Mouse (Mus musculus) bone marrow macrophage, adult 2 months (primary cell): ENCODE measurements around the gene Nufip1. TPM values are rescaled to one million over a fixed set of nuclear protein-coding genes. Genes with fewer than 3 reads are reported as not detected.

ENCODE experiments used
- H3K27ac ChIP-seq: 2 replicates; pipeline ENCODE4 v1.5.1; 2012; ENCODE audit warnings: low read depth, low read length; ENCODE audit not compliant: insufficient read depth
- H3K4me1 ChIP-seq: 2 replicates; pipeline ENCODE4 v1.6.1; 2012; ENCODE audit warnings: low read length; ENCODE audit not compliant: control insufficient read depth, insufficient read depth
- H3K4me3 ChIP-seq: 2 replicates; pipeline ENCODE4 v1.5.1; 2012; ENCODE audit warnings: mild to moderate bottlenecking, low read length, moderate library complexity; ENCODE audit not compliant: insufficient read depth
- CTCF ChIP-seq: IDR thresholded peaks from 2 replicates; pipeline ENCODE4 v1.5.1; 2012; ENCODE audit warnings: low read depth, mild to moderate bottlenecking, low read length, moderate library complexity
- POLR2A ChIP-seq: IDR thresholded peaks from 2 replicates; pipeline ENCODE4 v1.6.1; 2012; ENCODE audit warnings: mild to moderate bottlenecking, low read depth, low read length, borderline replicate concordance
- polyA plus RNA-seq: library from polyadenylated mRNA; stranded (reverse); fragments of >200 nt; gene quantifications from 2 replicates; pipeline ENCODE4 v1.2.4, GENCODE M21; 2012; ENCODE audit not compliant: missing spikeins, insufficient read depth, insufficient read length

The Nufip1 gene
- polyA plus RNA-seq, 1 experiment, result 7.4 TPM

DNA sequence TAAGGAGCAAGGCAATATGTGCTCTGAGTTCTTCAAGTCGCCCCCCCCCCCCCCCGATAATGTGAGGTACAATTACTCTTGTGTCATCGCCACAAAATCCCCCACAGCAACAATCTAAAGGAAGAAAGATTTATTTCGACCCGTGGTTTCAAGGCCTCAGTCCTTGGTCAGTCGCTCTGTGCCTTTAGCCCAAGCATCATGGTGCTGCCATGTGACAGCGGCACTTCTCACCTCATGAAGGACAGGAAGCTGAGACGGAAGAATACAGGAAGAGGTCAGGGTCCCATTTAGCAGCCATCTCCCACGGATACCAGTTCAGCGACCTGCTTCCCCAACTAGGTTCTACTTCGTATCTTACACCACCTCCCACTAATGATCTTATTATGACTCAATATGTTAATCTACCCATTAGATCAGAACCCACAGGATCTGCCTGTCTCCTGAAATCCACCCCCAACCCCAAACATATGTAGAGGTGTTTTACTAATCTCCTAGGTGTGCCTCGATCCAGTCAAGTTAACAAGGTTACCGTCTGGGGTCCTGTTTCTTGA is 28.5 kb upstream of the Nufip1 start:
- H3K27ac ChIP-seq, result no peak overlapping the region
- peaks cover 3% of the 10 kb centered on the region; the same call in 1 of the 2 replicates for H3K4me1 ChIP-seq
- TF ChIP-seq POLR2A, result no peak
- no peak for TF ChIP-seq CTCF
- no peak overlapping the region for H3K4me3 ChIP-seq

- no peak for TF ChIP-seq CTCF
- H3K4me1 ChIP-seq, result peaks cover 3% of the 10 kb centered on the region; the same call in 1 of the 2 replicates
- H3K4me3 ChIP-seq, result no peak overlapping the region
These were observed 26.5 kb upstream of the Nufip1 start for GRCm38 (mm10) chr14:76084188-76084587.

GRCm38 (mm10) chr14:76097244-76097643 is 13.4 kb upstream of the Nufip1 start:
- peak overlapping the region; percentile 83 for H3K27ac ChIP-seq
- peaks cover 43% of the 10 kb centered on the region for H3K4me1 ChIP-seq
- TF ChIP-seq CTCF (no peak), POLR2A (no peak)
- H3K4me3 ChIP-seq, result no peak overlapping the region

More at GRCm38 (mm10) chr14:76084188-76084587, 26.5 kb upstream of the Nufip1 start:
- H3K27ac ChIP-seq, result no peak overlapping the region

- TF ChIP-seq POLR2A, result no peak
- Histone ChIP-seq H3K4me1 (peaks cover 43% of the 10 kb centered on the region), H3K27ac (peak overlapping the region; percentile 80), H3K4me3 (no peak overlapping the region)
These were observed 12.9 kb upstream of the Nufip1 start for GRCm38 (mm10) chr14:76097815-76098214.

GRCm38 (mm10) chr14:76099543-76099942 is 11.1 kb upstream of the Nufip1 start:
- Histone ChIP-seq H3K4me1 (peaks cover 39% of the 10 kb centered on the region), H3K4me3 (no peak overlapping the region), H3K27ac (no peak overlapping the region)
- TF ChIP-seq POLR2A (no peak), CTCF (no peak)

DNA sequence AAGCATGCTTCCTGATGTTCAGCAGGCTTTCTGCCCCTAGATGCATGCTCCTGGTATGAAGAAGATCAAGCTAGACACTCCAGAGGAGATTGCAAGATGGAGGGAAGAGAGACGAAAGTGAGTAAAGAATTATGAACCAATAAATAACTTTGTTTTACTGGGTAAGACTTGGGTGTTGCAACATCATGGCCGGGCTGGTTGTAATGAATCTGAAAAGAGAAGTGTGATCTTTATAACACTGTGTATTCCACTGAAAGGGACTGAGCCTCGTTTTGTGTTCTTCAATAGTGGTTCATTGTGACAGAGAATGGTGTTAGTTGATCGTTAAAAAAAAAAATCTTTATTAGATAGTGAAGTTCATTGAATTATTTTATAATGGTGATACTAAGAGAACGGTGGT is 5.1 kb downstream of the Nufip1 start:
- Histone ChIP-seq H3K27ac (no peak overlapping the region), H3K4me1 (peaks cover 23% of the 10 kb centered on the region), H3K4me3 (no peak overlapping the region)
- TF ChIP-seq POLR2A (no peak), CTCF (no peak)

DNA sequence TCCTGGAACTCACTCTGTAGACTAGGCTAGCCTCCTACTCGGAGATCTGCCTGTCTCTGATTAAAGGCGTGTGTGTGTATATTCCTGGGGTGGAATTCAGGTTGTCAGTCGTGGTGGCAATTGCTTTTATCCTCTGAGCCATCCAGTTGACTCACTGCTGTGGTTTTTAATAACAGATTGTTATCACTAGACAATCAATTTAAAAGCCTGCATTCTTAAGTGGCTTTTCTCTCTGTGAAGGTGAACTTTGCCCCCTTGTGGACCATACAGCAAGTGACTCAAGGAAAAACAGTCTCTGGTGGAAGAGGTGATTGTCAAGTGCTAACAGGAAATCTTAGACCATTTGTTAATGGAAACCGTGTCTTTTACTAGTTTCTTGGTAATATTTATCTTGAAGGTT is 8.3 kb downstream of the Nufip1 start:
- no peak for TF ChIP-seq POLR2A
- no peak for TF ChIP-seq CTCF
- no peak overlapping the region for H3K4me3 ChIP-seq
- H3K4me1 ChIP-seq, result peaks cover 20% of the 10 kb centered on the region
- H3K27ac ChIP-seq, result no peak overlapping the region

DNA sequence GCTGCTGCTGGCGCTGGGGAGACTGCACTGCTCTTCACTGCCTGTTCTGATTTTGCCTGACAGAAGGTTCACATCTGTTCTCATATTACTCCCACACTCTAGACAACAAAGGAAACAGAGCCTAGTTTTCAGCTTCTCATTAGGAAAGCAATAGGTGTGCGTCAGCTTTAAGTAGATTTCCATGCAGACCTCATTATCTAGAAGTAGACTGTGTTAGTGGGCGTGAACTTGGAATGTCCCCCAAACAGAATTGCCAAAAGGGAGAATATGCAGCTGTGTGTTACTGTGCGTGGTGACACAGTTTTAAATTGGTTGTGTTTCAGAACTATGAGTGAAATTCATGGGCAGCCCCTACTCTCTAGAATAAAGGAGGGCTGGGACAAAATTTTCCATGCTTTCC is 9.8 kb downstream of the Nufip1 start:
- Histone ChIP-seq H3K4me1 (peaks cover 9% of the 10 kb centered on the region), H3K4me3 (no peak overlapping the region)
- no peak for TF ChIP-seq POLR2A
- no peak for TF ChIP-seq CTCF

DNA sequence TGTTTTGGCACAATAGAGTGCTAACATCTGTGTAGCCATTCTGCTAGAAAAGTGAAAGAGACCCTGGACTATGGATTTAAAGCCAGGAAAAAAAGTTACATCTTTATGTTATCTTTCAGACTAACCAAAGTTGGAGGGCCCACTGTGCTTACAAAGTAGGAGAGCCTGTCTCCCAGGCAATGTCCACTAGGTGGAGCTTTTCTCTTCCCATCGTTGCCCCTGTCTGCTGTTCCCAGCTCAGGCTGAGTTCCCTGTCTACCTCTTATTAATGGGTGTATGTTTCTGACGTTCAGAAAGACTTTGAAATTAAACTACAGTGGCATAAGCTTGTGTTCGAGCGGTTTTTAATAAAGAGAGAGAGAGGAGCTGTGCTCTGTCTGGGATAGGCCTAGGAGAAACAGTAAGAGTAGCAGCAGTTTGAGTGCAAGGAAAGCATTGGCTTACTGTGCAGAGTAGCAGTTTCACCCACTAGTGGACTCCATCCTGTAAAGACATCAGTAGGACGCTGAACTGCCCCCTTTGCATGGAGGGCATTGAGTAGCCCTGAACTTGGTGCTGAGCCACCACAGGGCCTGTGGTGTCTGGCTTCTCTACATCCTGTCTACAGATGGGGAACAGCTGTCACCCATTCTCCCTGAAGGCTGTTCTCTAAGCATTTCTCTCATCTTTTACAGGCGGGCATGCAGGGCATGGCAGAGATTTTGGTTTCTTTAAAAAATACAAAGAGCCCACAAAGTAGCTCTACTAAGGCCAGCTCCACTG is 11.4 kb downstream of the Nufip1 start:
- no peak overlapping the region for H3K4me3 ChIP-seq
- no peaks in the 10 kb centered on the region for H3K4me1 ChIP-seq
- TF ChIP-seq CTCF (peak; percentile 54), POLR2A (no peak)
- no peak overlapping the region for H3K27ac ChIP-seq

More for the DNA sequence above, 9.8 kb downstream of the Nufip1 start:
- no peak overlapping the region for H3K27ac ChIP-seq

- no peak for TF ChIP-seq CTCF
- no peak for TF ChIP-seq POLR2A
- no peak overlapping the region for H3K27ac ChIP-seq
- no peaks in the 10 kb centered on the region for H3K4me1 ChIP-seq
- H3K4me3 ChIP-seq, result no peak overlapping the region
These were observed 12.0 kb downstream of the Nufip1 start for GRCm38 (mm10) chr14:76122663-76123058.

DNA sequence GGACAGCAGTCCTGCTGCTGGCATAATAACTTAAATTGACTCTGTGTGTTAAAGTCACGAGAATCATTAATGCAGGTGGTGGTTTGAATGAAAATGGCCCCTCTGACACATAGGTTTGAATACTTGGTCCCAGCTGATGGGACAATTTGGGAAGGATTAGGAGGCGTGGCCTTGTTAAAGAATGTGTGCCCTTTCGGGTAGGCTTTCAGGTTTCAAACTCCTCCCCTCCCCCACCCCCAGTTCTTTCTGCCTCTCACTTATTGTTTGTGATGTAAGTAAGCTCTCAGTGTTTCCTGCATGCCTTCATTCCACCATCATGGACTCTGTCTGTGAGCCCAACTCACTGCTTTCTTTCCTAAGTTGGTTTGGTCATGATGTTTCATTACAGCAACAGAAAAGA is 16.6 kb downstream of the Nufip1 start:
- H3K27ac ChIP-seq, result no peak overlapping the region
- no peak for TF ChIP-seq POLR2A
- H3K4me1 ChIP-seq, result no peaks in the 10 kb centered on the region
- no peak overlapping the region for H3K4me3 ChIP-seq
